Mouse (Mus musculus): ENCODE data around the gene Cav3.

Gene Cav3

DNA sequence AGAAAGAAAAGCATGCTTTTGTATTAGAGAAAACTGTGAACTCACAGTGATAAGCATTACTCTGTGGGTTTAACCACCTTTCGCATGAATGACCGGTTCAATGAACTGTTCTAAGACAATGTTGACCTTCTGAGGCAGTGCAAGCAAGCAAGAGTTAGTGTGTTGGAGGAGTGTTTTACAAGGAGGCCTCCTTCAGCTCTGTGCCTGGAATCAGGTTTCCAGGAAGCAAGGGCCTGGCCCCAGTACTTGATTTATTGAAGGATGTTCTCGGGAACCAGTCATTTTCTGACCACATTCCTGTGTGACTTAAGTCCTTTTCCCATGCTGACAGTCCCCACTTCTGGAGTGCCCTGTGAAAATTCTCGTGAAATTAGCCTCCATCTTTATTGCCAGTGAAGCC is 35.9 kb downstream of the Cav3 start:
- DNase-seq, result no peak

DNA sequence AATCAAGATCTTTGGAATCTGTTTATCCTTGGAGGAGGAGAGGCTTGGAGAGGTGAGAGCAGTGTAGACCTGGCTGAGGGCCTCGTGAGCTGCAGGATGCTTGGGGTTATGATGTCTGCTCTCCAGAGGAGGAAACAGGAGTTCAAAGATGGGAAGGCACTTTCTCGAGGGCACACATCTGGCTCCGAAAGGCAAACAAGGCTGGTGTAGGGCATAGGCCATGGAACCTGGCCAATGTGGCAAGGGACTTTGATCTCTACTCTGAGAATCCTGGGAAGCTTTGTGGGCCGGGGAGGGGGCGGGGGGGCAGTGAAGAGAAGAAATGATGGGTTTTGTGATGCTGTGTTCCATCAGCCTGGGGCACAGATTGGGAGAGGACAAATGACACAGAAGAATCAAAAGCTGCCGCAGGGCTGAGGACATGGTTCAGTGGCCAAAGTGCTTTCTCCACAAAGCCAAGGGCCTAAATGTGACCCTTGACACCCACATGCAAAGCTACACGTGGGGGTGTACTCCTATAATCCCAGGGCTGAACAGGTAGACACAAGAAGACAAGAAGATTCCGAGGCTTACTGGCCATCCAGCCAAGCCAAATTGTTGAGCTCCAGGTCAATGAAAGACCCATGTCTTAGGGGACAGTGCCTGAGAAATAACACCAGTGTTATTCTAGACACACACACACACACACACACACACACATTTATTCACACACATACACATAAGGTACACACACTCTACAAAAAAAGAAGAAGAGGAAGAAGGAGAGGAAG is 37.2 kb downstream of the Cav3 start:
- peak; percentile 78 to 87 for DNase-seq

DNA sequence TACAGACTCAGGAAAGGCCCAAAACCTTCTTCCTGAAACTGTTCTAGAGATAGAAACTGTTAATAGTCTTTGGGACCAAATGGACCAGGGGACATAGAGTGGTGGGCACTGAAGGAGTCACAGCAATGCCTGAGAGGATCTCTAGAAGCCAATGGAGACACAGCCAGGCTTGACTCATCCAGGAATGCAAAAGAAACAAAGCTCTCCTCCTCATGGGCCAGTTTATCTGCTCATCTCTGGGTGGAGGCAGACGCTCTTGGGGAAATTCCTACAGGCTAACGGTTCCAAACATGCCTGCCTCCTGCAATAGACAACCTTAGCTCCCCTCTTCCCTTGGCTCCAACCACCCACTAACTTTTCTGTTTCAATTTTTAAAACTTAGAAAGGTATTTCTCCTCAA is 38.2 kb downstream of the Cav3 start:
- DNase-seq, result no peak

DNA sequence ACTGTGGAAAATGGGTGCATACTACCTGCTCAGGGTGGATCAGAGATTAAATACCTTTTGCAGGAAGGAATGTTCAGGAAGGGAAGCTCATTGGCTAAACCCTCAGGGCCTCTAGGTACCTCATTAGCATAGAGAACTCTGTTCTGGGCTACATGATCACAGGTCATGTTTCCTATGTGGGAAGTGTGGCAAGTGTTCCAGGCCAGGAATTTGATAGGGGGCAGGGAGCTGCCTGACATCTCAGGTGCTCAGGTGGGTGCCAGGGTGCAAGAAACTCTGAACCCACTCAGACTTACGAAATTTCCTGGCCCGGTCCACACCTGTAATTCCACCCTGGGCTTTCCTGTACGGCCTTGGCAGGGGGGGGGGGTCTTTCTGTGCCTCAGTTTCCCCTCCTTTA is 39.4 kb downstream of the Cav3 start:
- DNase-seq, result no peak

DNA sequence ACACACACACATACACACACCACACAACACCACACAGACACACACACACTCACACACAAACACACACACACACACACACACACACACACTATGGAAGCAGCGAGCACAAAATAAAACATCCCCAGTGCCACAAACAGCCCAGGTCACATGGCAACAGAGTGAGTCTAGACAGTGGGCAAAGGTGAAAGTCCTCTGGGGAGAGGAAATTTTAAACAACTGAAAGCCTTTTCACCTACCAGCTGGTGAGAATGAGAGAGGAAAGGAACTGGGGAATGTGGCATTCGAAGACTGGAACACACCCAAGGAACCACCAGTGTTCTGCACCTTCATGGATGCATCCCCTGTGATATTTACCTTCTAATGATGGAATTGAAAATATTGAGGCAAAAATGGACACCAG is 40.2 kb downstream of the Cav3 start:
- peak; percentile 55 to 70 for DNase-seq

DNA sequence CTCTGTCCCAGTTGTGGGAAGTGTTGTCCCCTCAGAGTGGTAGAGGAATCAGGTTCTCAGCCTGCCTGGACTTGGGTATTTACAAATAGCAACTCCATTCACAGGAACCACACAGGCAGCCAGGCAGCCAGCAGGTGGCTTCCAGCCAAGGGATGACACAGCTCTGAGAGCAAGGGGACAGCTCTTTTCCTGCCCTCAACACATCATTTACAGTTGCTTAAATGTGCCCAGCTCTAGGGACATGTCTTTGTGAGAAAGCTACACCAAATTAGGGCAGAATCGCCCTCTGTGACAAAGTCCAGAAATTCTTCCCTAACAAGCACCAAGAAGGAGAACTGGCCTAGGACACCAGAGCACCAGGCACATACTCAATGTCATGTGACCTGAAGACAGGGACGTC is 41.9 kb downstream of the Cav3 start:
- peak; percentile 71 to 76 for DNase-seq

DNA sequence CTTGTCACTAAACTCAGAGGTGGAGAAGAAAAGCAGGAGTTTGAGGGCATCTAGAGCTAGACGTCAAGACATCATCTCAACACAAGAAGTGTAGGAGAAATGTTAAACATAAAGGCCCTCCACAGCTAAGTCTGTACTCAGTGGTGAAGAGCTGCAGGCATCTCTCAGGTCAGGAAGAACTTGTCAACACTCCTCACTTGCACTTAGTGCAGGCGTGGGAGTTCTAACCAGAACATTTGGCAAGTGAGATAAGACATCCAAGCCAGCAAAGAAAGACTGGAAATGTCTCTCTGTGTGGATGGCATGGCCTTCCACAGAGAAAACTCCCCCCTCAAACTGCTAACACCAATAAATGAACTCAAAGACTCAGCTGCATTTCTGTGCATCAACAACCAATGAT is 48.3 kb downstream of the Cav3 start:
- DNase-seq, result no peak

DNA sequence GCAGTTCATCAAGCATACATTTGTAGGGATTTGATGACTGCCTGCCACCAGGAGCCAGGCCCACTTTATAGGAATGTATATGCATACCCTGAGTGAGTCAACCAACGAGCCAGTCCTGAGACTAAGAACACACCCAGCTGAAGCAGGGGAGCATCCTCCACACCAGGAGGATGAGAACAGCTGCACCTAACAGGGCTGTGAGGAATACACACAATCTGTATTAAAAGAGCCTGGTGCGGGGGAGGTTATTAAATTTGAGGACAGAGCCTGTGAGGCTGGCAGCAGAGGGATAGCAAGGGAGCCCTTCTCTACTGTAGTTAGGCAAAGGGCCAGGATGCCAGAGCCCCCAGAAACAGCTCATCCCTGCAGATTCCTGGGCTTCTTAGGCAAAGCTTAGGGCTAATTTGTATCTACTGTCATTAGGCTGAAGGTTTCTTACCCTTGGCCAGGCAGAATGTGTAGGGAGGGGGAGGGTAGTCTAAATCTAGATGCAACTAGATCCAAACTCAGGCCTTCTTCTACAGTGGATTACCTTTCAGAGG is 50.4 kb downstream of the Cav3 start:
- DNase-seq, result no peak

DNA sequence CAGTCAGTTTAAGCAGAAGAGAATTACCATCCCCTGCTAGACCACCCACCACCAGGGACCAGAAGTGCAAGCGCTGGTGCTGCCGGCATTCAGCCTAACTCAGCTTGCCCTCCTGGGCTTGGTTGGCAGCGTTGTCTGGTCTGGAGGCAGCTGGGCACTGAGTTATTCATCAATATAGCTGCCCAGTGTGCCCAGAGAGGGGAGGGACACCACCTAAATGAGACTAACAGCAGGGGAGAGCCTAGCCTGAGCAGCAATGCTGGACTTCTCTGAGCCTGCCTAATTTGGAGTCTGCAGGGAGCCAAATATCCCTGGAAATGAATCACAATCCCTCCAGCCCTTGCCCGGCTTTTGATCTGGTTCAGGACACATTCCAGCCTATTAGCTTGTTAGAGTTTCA is 51.0 kb downstream of the Cav3 start:
- no peak for DNase-seq

DNA sequence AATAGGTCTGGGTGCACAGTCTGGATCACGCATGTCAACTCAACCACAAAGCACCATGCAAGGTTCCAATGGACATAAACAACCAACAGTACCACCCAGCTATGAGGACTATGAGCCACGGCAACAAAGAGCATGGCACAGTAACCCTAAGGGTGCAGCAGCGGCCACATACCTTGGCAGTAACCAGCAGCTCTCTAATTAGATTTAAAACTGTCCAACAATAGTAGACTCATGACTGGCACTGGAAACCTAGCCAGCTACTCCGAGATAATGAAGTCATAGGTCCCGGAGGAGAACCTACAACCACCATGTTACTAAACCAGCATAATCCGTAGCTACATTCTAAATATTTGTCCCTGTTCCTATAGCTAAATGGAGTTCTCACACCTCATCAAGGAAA is 55.3 kb downstream of the Cav3 start:
- DNase-seq, result no peak

DNA sequence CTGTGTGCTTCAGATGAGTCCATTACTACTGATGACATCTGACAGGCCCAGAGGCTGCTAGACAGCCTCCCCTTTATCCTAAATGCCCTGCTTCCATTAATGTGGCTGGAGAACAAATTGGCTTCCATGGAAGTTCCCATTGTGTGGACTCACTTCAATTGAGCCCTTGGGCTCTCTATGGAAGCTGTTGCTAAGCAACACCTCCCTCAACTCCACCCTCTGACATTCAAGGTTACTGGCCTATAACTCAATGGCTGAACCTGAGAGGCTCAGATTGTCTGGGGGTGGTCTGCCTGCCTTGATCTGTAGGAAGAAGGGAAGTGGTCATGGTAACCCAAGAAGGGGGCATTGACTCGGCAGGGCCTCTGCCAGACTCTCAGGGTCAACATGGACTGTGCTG is 57.2 kb downstream of the Cav3 start:
- DNase-seq, result no peak

DNA sequence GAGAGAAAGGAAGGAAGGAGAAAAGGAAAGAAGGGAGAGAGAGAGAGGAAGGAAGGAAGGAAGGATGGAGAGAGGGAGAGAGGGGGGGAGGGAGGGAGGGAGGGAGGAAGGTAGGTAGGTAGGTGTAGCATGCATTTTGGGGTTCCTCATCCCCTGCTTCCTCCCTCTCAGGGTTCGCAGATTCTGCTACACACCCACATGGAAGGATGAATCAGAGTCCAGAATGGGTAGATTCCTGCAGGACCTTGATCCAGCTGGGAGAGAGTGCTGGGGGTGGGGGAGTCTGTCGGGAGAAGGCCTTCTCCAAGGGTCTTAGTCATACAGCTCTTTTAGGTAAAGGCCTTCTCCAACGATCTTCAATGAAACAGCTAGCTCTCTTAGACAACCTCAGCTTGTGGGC is 58.3 kb downstream of the Cav3 start:
- DNase-seq, result no peak

DNA sequence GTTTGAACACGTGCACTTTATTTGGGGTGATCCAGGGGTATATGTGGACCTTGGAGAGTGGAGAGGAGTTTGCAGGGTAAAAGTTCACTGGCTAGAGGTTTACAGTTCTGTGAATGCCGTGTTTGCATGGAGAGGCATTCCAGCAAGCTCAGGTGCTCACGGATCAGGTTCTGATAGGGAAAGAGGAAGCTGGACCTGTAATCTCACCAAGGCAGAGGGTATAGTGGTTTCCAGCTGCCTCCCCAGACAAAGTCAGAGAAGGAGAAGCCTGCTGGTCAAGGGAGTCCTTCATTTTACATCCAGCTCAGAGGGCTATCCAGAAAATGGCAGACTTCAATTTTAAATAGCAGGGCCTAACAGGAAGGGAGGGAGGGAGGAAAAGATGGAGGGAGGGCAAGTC is 58.7 kb downstream of the Cav3 start:
- DNase-seq, result no peak
